Mouse (Mus musculus): ENCODE data around the gene Vps39. TPM values are rescaled to one million over a fixed set of nuclear protein-coding genes. Genes with fewer than 3 reads are reported as not detected.

Gene Vps39
- total RNA-seq (2021): 10 to 100 TPM; 17.7 to 18.2 TPM
- long read RNA-seq, experiment 1, full-length matches to known transcripts: 14 of 18 reads
- long read RNA-seq, experiment 1, partial matches to known transcripts: 0 of 18 reads
- long read RNA-seq, experiment 1, other reads (novel, unspliced or antisense): 4 of 18 reads
- long read RNA-seq, experiment 2, full-length matches to known transcripts: 32 of 41 reads
- long read RNA-seq, experiment 2, partial matches to known transcripts: 1 of 41 reads
- long read RNA-seq, experiment 2, other reads (novel, unspliced or antisense): 8 of 41 reads

DNA sequence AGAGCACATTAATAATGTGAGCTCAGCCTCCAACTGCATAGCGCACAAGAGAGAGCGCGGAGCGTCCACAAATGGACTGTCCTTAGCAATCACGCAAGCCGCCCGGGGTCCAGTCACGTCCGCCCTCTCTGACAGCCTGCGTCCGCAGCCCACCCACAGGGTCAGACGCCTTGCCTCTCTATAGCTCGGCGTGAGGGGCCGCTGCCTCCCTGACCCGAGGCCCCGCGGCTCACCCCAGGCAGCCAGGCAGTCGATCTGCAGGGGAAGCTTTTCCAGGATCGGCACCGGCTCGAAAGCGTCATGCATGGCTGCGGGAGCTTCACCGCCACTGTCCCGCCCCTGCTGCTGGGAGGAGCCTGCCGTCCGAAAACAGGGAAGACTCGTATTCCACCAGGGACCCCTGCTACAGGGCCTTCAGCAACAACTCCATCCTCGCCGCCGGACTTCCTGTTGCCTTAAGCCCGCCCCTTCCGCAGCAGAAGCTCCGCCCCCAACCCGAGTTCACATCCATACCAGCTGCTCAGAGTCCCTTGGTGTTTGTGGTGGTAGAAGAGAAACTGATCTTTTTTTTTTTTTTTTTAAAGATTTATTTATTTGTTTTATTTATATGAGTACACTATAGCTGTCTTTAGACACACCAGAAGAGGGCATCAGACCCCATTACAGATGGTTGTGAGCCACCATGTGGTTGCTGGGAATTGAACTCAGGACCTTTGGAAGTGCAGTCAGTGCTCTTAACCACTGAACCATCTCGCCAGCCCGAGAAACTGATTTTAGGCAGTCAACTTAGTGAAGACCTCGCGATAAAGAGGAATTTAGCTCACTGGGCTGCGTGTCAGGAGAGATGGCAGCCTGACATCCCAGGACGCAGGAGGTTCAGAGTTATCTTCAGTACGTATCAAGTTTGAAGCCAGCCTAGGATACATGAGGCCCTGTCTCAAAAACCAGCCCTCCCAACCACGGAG, at the start of gene Vps39:
Vps39 (minus strand) TSS at position 456 of the 965 bp plus-strand sequence.
- intact Hi-C loops (cut with DNase I; ENCODE audit: low total_unique reads): no loop called here
- DNase-seq: peak; percentile 91

DNA sequence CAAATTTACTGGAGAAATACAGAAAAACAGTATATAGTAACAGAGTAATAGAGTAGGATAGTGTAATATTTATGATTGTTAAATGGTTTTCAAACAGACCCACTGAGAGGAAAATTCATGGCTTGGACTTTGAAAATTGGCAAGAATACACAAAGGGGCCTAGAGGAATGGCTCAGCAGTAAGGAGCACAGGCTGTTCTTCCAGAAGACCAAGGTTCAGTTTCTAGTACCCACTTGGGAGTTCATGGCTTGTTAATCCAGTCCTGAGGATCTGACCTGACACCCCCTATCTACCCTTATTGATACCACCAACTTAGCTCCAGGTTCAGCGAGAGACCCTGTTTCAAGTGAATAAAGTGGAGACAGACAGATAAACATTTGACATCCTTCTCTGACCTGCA, 45.0 kb upstream of the Vps39 start:
- DNase-seq: no peak
- intact Hi-C loops (cut with DNase I; ENCODE audit: low total_unique reads): no loop called here

DNA sequence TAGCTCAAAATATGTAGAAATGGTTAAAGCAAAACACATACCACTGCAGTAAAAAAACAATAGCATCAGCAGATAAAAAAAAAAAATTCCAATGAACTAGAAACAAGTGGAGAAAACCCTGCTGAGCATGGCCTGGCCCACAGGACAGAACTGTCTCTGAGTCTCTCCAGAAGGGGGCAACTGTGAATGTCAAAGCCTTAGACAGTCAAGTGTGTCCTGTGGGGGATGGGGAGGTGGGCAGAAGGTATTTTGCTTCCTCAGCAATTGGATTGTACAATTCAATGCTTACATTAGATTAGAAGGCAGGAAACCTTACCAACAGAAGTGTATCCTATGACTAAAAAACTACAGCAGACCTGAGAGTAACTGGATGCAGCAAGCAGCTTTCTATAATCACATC, 39.5 kb upstream of the Vps39 start:
- intact Hi-C loops (cut with DNase I; ENCODE audit: low total_unique reads): no loop called here

DNA sequence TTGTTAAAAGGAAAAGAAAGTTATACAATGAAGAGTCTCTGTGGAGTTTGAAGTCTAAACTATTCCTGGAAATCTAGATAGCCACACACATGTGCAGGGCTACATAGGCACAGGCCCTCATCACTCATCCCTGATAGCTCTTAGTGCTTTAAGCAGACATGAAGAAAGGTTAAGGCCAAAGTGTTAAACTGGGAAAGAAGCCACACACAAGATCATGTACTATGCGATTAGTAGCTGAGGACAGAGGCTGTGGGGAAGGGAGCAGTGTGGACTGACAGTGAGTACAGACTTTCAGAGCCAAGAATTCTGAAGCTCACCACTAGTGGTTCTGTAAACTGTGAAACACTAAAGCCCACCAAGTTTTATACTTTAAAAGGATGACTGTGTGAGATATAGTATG, 38.0 kb upstream of the Vps39 start:
- no peak for DNase-seq
- intact Hi-C loops (cut with DNase I; ENCODE audit: low total_unique reads): no loop called here

More for the DNA sequence above, 39.5 kb upstream of the Vps39 start:
- DNase-seq: no peak

DNA sequence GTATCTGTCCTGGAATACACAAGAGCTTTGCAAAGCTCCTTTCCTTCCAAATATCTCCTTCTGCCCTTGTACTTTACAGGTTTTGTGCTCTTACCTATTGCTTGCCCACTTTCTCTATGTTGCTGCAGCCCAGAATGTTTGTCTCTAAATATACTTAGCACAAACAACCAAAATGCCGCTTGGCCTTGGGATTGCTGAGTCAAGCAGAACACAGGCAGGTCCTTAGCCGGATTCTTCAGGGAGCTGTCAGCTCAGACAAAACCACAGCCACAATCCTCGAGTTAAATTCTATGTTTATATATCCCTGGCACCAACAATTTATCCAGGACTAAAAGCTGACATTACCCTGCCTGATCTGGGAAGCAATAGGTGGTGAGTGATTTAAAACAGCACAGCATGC, 36.4 kb upstream of the Vps39 start:
- DNase-seq: no peak
- intact Hi-C loops (cut with DNase I; ENCODE audit: low total_unique reads): no loop called here

DNA sequence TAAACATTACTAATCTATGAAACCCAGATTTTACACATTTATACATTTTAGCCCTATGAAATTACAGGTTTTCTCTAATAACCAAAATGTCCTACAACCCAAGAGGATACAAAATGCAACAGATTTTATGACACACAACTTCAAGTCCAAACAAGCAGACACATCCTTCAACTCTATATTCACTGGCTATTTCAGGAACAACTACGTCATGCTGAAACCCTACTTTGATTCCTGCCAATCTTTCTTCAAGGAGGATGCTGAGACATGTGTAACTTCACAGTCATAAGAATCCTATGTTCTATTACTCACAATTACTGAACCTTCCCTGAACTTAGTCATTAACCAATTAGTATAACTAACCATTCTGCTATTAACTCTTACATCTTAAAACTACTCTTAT, 34.4 kb upstream of the Vps39 start:
- DNase-seq: no peak
- intact Hi-C loops (cut with DNase I; ENCODE audit: low total_unique reads): no loop called here

DNA sequence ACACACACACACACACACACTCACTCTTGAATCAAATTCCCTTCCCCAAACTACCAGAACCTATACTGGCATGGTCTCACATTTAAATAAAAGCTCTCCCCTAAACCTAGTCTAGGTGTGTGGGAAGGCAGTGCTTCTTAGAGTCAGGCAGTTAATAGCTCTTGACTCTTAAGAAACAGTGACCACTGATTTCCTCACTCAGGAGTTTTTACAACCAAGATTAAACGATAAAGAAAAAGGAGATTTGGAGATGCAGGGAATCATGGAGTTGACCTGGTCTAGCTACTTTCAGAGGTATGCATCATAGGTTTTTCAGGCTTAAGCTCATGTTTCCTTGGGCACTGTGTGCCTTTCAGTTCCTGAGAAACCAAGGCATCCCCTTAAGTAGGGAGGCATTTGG, 33.3 kb upstream of the Vps39 start:
- no peak for DNase-seq
- intact Hi-C loops (cut with DNase I; ENCODE audit: low total_unique reads): no loop called here

DNA sequence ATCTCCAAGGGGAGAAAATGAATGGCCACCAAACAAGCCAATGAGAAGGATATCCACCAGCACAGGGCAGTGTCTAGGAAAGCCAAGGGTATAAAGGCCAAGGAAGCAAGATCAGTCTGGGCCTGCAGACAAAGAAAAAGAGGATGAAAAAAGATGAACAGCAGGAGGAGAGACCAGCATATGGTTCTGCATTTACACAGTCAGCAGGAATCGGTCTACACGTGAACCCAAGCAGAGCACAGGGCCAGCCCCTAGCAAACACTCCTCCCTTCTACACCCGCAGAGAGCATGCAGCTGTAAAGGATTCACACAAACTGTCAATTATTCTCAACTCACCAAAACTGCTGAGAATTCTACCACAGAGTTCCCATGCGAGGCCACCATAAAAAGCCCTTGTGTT, 20.9 kb upstream of the Vps39 start:
- DNase-seq: no peak
- intact Hi-C loops (cut with DNase I; ENCODE audit: low total_unique reads): no loop called here

DNA sequence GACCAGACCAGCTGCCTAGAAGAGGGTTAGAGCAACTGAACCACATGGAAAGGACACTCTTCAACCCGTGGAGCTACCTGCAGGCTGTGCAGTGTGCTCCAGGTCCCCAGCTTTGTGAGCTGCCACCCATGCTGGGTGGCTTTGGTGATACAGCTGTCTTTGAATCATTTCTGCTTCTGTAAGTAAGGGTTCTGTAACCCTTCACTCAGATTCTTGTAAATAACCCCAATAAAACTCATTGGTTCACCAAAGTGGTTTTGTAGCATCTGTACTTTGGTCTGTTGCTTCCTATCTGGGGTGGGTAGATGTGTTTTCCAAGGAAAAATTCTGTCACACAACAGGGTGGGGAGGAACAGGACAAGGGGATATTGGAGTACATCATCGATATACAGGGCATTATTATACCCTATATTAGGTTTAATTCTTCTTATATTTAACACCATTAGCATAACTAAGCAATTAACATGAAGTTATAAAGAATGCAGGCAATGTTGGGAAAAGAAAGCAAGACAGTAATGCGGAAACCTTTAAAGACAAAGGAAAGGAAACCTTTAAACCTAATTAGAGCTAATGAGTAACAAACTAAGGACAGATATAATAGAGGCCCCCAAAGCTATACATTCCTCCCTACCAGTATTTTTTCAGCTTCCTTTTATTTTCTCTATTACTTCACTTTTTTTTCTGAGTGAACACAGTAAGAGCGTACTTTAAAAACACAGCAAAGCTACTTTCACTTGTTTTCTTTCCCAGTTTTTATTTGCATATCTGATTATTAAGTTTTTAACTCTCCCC, 14.7 kb upstream of the Vps39 start:
- no peak for DNase-seq
- intact Hi-C loops (cut with DNase I; ENCODE audit: low total_unique reads): no loop called here

DNA sequence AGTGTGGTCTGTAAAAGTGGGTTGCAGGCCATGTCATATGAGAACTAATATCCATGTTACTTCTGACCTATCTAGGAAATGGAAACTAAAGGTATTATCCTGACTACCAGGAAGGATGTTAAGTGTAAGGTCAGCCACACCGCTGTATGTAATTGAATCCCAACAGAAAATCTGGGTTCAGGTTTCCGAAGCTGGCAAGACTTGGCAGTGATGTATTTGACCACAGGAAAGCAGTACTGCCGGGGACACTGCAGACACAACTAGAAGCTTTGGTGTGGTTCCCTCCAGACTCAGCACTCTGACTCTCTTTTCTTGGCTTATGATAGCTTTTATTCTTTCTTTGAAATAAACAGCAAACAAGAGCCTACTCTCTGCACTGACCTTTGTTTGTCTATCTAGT, 13.6 kb upstream of the Vps39 start:
- intact Hi-C loops (cut with DNase I; ENCODE audit: low total_unique reads): no loop called here

DNA sequence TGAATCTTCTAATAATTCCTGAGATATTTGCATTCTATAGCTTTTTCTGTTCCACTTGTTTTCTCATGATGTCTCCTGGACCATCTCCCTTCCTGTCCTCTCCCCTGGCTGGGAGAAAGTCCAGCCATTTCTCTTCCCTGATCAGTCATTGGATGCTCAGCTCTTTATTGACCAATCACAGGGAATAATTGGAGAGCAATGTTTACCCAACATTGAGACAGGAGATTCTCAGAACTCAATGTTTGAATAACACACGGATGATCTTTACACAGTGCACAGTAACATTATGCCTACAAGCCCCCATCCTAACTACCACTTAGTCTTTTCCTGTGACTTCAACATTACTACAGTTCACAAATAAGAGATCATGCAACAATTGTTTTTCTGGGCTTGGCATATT, 7.5 kb upstream of the Vps39 start:
- intact Hi-C loops (cut with DNase I; ENCODE audit: low total_unique reads): no loop called here
- DNase-seq: no peak

More for the DNA sequence above, 13.6 kb upstream of the Vps39 start:
- DNase-seq: no peak

DNA sequence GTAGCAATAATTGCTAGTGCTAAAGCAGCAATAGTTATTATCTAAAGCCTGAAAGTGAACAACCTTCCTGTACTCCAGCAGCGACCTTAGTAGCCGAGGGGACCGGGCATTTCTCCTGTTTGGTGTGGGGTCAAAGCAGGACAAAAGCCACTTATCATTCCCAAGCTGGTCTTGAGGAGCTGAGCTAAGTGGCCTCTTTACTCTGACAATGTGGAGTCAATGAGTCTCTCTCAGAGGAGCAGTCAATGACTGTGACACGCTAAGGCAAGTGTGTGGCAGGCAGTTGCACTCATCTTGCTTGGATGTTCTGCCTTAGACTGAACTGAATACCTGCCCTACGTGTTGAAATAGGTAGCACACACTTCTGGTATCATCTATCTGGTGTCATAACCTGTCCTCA, 1.6 kb downstream of the Vps39 start:
- intact Hi-C loops (cut with DNase I; ENCODE audit: low total_unique reads): no loop called here
- no peak for DNase-seq

DNA sequence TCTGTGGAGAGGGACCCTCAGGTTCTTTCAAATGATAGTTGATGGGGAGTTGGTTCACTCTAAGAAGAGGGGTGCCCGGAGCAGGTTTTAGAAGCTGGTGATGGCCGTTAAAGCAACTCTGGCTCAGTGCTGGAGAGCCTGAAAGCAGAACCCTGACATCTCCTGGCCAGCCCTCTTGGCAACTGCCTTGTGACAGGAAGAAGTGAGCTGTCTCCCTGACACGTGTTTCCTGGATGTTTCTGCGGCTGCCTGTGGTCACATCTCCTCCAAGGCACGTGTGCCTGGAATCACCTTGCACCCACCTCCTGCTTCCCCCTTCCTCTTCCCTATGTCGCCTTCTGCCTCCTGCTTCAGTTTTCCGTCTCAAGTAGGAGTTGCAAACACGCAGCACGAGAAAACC, 4.8 kb downstream of the Vps39 start:
- DNase-seq: peak; percentile 16
- intact Hi-C loops (cut with DNase I; ENCODE audit: low total_unique reads): no loop called here

DNA sequence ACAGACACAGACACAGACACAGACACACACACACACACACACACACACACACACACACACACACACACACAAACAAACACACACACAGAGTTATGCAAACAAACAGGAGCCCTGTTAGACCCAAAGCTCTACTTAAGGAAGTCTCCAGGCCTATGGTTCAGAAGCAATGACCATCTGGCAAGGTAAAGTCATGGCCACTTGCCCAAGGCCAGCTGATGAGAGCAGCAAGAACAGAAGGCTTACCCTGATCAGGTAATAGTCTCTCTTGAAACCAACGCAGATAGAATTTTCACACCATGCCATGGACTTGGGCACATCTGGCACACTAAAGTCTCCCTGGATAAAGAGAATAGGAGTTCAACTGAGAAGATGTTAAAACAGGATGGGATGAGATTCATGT, 11.2 kb downstream of the Vps39 start:
- DNase-seq: no peak
- intact Hi-C loops (cut with DNase I; ENCODE audit: low total_unique reads): no loop called here

DNA sequence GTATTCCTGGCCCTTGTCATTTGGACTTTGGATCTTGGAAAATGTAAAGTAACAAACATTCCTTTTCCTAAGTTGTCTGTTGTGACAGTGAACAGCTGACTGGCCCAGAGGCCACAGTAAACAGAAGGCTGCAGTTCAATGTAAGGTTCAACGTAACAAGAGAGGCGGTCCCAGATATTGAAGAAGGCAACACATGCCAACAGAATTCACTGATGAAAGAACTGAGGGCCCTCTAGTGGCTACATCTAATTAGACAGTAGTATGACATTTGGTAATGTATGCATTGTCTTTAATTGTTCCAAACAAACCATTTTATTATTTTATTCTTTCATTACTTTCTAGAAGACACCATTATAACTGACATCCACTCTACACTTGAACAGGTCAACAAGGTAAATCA, 15.1 kb downstream of the Vps39 start:
- DNase-seq: no peak
- intact Hi-C loops (cut with DNase I; ENCODE audit: low total_unique reads): no loop called here

DNA sequence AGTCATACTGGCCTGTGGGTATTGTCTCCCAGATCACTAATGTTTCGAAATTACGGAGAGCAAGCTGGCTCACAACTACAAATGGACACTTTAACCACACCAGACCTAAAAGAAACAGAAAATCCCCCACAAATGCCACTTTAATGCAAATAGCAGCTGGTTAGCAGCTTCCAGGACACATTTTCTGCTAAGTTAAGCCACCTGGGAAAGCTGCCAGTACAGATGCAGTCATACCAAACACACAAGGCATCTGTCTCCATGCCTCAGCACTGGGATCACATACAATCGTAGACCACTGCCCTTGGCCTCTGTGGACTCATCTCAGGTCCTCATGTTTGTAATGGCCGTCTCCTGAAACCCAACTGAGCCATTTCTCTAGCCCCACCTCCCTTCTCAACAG, 21.4 kb downstream of the Vps39 start:
- no peak for DNase-seq
- intact Hi-C loops (cut with DNase I; ENCODE audit: low total_unique reads): no loop called here

DNA sequence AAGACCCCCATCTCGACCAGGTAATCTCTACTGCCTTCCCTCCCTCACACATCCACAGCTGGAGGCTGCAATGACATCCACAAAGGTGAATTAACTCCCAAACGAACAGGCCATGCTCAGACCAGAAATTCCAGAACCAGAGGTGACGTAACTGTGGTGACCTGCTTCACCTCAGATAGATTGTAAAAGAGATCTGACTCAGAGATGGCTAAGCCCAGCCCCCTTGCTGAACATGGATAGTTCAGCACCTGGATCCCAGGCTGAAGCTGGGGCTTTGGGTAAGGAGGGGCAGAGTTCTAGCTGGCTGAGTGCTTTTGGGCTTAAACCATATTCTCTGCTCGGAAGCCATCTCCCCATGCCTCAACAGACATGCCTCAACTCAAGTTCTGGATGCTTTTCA, 37.9 kb downstream of the Vps39 start:
- no peak for DNase-seq
- intact Hi-C loops (cut with DNase I; ENCODE audit: low total_unique reads): no loop called here

DNA sequence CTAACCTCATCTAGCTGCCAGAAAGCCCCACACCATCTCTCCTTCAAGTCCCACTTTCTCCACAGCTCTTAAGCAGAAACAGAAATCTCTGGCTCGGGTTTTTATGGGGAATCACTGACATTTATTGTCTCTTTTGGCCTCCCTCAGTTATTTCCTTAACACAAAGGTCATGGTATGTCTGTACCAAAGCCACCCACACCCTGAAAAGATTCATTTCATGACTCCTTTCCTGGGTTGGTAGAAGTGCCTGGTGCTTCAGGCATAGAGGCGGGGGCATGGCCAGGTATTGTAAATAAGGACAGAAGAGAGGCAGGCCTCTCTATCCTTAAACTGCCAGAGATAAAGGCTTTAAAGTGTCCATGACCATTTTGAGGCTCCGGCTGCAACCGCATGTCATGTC, 38.5 kb downstream of the Vps39 start:
- no peak for DNase-seq
- intact Hi-C loops (cut with DNase I; ENCODE audit: low total_unique reads): no loop called here

DNA sequence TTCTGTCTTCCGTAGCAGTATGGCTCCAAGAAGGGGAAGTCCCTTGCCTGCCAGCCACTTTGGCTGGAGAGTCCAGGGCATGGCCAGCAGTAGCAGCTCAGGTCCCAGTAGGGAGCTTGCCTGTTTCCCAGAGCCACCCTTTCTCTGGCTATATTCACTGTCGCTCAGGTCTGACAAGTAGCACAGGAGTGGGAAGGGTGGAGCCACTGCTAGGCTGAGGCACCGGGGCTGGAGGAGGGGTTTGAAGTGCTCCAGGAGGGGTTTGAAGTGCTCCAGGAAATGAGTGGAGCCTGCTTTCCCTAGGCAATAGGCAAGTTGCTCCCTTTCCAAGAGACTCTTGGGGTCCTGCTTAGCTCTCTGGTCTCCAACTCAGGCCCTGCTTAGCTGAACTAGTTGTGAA, 39.0 kb downstream of the Vps39 start, which contains the start of gene Pla2g4f:
Pla2g4f (minus strand) TSS at position 190 of the 400 bp plus-strand sequence.
- intact Hi-C loops (cut with DNase I; ENCODE audit: low total_unique reads): no loop called here

DNA sequence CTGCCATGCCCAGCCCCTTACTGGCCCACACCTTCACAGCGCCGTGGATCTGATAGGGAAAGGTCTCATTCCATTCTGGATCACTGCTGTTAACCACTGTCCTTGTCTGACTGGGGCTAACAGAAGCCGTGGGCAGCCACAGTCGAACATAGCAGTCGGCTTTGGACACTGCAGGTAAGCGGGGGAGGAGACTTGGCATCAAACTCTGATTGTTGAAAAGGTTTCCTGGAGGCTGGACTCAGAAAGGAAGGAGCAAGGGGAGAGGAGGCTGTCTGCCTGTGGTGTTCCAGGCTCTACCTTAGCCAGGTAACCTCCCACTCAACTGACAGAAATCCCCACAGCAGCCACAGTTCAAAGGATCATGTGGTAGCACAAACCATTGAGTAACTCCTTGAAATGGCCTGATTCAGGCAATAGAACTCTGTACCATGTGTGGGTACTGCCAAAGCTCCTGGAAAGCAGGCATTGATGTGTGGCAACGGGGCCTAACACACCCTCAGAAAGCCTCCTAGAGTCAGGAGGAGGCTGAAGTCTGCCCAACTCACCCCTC, 40.6 kb downstream of the Vps39 start:
- no peak for DNase-seq
- intact Hi-C loops (cut with DNase I; ENCODE audit: low total_unique reads): no loop called here

More for the DNA sequence above, 39.0 kb downstream of the Vps39 start, which contains the start of gene Pla2g4f:
- DNase-seq: no peak

Data from gastrocnemius, postnatal 14 days (tissue).